Mouse (Mus musculus): ENCODE results near the gene Wdr86.

DNA sequence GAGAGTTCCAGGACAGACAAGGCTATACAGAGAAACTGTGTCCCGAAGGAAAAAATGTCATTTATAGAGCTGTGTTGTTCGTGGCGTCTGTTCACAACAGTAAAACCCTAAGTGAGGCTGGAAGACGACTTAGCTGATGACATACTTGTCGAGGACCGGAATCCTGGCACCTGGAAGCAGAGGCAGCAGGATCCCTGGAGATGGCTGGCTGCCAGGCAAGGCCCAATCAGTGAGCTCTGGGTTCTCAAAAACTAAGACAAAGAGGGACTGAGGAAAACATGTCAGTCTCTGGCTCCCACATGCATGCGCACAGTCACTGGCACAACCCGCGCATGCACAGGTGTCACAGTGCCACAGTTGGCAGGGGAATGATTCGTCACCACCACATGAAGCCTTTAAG lies 7.1 kb upstream of the Wdr86 start:
- TF ChIP-seq POLR2A (IDR thresholded peaks at IDR 0.05; ENCODE audit: borderline replicate concordance, extremely low read depth, insufficient read depth, insufficient read length, poor library complexity, severe bottlenecking) = no peak
- TF ChIP-seq CTCF (IDR thresholded peaks at IDR 0.05; ENCODE audit: borderline replicate concordance, extremely low read depth, insufficient read depth, insufficient read length) = no peak

All from brain, embryonic 14.5 days (tissue).